Mouse (Mus musculus) layer of hippocampus, postnatal 25 days (tissue): ENCODE measurements at regions not wholly inside any gene's neighbourhood (a gene's known extent, or its start where the extent isn't known, plus 50 kb on each side); places are given as distances from the start of the nearest gene placed in this dataset.
A peak's percentile ranks its signal among the peaks of the same experiment; 100 is the strongest.

Experiments
- DNase-seq, 2 experiments: peaks; one replicate each; pipeline ENCODE4 v3.0.0; 2022; ENCODE audit warnings: mixed read lengths in 2 of 2, low spot score in 1 of 2; ENCODE audit errors: extremely low spot score in 1 of 2

DNA sequence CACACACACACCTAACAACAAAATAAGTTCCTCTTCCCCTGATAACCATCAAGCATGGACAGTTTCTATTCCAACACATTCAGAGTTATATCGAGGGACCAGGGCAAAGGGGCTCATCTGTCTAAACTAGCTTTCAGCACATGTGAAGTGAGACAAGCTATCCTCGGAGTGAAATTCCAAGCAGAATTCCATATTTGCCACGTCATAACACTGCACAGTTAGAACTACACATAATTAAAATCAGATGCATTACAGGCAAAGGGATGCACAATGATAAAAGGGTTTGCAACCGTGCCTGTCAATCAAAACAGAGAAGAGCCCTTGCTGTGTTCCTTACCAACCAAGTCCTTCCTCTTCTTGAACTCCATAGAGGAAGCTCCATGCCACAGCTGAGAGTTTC lies 488.2 kb upstream of the Hs6st1 start:
- DNase-seq = no peak

DNA sequence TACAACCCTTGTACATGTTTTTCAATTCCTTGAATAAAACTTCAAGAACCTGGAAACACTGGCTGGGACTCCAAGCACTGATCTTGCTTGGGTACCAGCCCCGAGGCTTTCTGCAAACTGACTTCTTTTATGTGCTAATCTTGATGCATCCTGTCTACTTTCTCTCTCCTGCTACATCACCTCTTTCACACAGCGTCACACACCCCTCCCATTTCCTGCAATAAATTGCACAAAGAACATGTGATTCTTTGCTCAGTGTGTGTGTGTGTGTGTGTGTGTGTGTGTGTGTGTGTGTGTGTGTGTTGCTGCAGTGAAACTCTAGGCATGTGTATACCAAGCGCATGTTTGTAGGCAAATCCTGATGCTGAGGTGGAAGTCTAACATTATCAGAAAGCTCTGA lies 487.7 kb upstream of the Hs6st1 start:
- DNase-seq = no peak

DNA sequence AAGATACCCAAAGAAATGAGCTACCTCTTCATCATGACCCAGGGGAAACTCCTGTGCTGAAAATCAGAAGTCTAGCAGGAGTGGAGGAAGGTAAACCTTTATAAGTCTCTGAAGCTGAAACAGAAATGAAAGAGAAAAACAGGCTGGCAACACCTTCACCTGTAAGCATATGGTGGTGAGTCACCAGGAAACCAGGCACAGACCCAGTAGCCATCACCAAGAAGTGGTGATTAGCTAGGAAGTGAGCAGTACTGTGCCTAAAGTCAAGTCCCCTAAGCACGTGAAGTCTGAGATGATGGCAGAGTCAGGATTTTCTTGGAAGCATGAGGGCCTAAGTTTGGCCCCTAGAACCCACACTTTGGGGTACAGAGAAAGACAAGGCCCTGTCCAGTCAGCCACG lies 480.3 kb upstream of the Hs6st1 start:
- no peak for DNase-seq

DNA sequence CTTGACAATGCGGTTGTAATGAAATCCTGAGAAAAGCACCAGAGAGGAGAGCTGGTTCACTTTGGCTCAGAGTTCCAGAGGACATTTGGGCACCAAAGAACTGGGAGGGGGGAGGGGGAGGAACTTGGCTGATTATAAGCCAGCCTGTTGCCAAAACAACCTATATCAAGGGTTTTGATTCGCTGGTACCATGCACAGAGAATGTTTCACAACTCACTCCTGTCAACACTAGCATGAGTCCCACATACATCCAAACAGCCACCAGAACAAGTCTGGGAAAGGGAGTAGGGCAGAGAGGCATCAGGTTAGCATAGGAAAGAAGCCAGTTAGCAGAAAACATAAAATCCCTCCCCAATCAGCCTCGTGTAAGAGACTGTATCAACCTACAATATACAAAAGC lies 479.3 kb upstream of the Hs6st1 start:
- no peak for DNase-seq

DNA sequence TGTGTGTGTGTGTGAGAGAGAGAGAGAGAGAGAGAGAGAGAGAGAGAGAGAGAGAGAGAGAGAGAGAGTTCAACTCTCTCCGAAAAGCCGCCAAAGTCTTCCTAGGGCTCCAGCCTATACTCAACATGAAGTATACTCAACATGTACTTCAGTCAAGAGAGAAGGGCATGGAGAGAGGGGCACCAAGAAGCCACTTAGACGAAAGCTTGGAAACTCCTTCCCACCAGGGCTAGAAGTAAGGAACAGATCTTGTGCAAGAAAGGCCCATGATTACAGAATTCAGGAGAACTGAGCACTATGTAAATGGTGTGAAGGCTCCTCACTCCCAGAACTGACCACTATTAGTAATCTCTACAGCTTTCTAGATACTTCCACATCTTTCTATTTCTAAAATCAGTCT lies 467.4 kb upstream of the Hs6st1 start:
- no peak for DNase-seq

DNA sequence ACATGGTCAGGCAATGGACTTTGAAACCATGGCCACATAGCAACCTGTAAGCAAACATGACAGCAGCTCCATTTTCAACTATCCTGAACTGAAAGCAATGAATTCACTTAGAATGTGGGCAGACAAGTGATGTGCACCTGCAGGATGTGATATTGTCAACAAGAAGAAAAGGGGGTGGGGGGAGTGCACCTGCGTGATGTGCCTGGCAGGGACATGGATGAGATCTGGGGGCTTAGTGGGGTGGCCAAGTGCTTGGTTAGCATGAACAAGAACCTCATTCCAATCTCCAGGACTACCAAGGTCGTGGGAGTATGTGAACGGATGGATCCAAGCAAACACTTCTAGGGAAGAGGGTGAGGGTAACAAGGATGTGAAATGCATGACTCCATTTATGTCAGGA lies 453.1 kb upstream of the Hs6st1 start:
- no peak for DNase-seq

DNA sequence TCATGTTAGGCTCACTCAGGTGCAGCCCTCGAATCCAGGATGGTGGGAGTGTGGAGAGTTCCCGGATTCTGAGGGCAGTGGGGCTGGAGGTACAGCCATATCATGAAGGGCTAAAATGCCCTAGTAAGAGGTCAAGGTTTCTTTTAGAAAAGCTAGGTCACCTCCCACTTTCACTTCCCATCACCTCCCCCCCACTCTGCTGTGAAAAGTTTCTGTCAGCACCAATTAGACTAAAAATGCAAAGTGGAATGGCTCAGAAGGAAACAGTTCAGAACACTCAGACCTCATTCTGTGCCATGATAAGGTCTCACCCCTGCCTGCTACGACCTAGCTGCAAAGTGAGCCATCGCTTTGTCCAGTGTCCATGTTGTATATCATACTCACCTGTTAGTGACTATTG lies 448.7 kb upstream of the Hs6st1 start:
- no peak for DNase-seq

DNA sequence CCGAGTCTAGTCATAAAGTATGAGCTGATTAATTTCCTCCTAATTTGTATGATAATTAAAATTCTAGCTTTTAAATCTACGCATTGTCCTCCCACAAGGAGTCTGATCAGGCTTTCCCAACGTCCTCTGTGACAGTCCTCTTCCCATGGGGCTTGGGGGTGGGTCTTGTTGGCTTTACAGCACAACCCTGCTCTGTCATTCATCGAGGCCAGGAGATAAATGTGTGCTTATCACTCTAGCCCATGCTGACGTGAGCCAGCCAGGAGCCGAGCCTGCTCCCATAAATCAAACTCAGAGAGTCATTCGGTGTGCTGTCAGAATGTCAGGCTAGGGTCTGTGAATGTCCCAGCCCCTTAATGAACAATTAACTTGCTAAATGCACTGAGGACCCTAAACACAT lies 425.6 kb upstream of the Hs6st1 start:
- DNase-seq = no peak

DNA sequence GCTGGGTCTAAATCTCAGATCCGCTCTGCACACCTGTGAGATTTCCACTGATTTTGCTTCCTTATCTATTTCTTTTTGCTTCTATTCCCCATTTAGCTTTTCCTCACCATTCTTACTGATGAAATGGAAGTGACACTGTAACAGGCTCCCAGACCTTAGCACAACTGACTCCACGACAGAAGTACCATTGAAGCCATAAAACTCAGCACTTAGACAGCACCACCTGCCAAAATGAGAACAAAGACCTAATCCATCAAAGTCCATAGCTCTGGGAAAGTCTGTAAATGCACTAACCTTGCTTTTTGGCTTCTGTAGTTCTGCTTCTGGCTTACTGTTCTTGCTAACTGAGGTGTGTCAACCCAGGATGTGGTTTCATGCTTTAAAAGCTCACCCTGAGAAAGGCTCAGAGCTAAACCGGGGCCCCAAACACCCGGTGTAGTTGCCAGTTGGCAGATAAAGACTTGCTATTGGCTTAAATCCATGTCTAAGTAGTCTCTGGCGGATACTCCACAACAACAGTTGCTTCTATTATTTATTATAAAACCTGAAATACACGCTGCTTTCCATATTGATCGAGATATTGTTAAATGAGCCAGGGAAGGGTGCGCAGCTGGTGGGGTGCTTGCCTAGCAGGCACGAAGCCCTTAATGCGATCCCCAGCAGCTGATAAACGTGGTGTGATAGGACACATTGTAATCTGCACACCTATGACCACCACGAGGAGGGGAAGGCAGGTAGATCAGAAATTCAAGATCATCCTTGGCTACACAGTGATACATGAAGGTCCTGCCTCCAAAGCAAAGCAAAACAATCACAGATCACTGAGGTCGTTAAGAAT lies 414.9 kb upstream of the Hs6st1 start:
- peak in 1 of 2 experiments; percentile 7 for DNase-seq

DNA sequence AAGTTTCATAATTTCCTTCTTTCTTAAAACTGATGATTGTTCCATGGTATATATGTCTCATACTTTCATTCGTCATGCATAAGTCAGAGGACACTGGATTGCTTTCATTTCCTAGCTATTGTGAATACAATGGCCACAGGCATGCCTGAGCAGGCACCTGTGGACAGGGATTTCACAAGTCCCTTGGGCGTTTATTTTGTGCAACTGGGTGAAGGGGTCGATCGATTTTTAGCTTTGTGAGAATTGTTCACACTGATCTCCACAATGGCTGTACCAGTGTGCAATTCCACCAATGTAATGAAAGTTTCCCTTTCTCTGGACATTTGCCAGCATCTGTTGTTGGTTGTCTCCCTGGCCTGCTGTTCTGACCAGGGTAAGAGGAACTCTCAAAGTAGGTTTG lies 405.2 kb upstream of the Hs6st1 start:
- no peak for DNase-seq

DNA sequence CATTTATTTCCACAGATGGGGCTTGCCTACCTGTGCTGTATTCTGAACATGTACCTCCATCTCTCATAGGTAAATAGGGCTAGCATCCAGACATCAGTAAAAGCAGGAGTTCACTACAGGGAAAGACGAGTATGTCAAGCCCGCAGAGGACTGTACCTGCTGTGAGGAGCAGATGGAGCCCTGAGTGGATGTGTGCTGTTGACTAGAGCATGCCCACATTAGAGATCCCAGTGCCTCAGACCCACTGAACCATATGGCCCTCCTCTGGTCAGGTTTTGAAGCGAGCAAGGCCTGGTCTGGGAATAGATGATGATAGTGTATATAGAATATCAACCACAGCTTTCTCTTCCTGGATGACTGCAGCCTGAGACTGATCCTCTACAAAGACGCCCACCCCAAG lies 394.7 kb upstream of the Hs6st1 start:
- no peak for DNase-seq

DNA sequence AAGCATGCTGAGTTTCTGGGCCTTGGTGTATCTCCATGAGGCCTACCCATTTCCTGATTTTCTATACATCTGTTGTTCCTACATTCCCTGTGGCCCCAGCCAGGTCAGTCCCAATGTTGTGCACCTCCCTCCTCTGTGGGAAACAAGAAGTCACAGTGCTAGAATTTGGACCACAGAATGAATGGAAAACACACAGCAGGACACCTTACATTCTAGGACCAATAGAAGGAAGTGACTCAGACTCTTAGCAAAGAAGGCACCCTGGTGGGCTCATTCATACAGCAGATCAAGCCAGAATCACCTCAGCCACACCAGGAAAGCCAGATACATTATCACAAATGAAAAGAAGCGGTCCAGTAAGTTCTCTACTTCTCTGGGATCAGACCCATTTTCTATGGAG lies 394.2 kb upstream of the Hs6st1 start:
- no peak for DNase-seq

DNA sequence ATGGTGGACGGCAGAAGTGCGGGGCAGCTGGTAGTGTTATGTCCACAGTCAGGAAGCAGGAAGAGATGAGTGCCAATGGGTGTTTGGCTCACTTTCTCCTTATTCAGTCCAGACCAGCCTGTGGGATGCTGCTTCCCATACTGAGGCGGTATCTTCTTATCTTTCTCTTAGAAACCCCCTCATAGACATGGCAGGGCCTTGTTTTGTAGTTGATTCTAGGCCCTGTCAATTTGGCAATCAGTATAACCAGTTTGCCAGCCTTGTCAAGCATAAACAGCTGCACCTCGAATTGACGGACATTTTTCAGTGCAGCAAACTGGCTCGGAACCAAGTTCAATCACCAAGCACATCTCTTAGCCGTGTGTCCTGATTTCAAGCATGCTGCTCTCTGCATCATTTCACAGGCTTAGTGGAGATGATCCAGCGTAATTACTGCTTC lies 385.7 kb upstream of the Hs6st1 start:
- no peak for DNase-seq

DNA sequence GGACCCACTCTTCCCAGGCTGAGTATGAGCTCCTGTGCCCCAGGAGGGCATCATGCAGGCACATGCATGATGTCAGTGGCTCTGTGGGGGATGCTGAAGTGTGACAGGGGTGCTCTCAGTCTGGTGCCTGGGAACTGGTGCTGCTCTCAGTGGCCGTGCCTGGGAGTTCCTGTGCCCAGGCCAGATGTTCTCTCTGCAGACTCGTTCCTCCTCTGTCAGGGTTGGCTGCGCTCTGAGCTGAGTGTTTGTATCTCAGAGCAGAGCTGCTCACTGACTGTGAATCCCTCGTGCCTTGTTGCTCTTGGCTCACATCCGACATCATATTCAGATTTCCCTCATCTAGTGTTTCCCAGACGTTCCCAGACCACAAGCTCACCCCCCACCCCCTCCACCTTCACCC lies 382.5 kb upstream of the Hs6st1 start:
- no peak for DNase-seq

DNA sequence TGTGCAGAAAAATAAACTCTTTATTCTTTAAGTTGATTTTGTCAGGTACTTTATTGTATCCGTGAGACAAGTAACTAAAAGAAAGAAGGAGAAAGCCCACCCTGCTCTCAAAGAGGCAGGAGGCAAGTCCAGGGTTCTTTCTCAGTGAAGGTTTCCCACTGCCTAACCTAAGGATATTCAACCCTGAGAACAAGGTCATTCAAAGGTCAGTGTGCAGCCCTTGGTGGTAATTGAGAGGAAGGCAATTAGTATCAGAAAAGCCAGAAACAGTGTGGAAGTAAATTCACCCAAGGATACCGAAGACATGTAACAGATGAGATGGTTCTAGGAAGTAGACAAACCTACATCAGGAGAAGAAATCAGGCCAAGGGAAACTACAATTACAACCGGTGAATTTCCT lies 373.9 kb upstream of the Hs6st1 start:
- no peak for DNase-seq

DNA sequence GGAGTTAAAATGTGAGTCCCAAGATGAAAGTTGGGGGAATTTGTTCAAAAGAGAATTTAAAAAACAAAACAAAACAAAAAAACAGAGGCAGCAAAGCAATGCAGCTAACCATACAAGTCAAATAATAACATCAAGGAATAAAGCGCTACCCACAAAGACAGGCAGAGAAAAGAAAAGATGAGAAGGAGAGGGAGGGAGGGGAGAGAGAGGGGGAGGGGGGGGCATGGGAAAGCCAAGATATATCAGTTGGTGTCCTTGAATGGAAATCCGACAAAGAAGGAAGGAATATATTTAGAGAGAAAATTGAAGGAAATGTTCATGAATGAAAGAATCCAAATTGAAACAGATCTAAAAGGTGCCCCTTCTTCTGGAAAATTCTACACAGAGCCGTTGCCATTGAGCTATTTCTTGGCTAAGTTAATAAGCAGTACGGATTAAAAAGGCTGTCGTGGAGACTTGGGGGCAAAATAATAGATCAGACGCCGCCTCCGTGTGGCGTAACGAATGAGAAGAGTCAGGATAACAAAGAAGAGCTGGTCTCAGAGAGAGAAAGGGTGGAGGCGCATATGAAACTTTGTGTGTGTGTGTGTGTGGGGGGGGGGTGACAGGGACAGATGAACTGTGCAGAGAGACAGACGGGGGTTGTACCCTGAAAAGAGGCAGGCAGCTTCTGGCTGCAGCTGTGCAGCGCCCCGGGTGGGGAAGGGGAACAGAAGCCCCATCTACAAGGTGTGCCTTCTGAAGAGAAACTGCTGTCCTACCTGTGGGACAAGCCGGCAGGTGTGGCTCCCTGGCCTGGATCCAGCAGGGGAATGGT lies 373.2 kb upstream of the Hs6st1 start:
- DNase-seq = no peak

DNA sequence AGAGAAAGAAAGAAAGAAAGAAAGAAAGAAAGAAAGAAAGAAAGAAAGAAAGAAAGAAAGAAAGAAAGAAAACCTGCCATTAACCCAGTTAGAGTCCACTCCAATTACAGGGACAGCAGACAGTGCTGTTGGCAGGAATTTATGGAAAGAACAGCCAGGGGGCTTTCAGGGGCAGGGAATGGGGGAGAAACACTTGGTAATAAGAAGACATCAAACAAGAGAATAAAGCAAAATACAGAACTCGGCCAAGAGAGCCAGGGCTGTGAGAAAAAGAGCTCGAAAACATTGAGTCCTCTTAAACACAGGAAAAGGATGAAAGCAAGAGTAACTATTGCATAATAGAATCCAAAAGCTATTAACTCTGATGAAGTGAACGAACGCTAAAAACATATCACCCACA lies 371.0 kb upstream of the Hs6st1 start:
- DNase-seq = no peak

DNA sequence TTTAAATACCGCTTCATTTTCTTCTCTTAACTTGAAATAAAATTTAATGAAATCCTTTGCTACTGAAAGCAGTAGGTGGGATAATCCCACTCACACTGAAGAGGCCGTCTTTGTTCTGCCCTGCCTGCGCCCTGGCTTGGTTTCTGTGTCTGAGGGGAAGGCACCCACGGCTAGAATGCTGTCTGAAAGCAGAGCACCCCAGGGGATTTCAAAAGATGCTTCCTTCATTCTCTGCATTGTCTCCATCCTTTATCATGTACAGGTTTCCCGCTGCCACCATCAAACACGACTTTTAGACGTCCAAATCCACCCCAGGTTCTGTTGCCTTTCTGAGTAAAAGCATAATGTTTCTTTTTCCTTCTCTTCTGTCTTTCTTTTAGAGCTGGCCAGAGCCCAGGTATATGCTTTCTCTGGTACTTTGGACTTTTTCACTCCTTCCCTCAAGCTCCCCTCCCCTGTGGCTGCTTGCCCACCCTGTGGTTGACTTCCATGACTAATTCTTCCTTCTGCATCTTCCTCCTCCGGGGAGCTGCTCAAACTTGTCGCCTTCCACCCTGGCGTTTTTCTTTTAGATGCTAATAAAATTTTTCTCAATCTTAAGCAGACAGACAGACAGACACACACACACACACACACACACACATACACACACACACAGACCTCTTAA lies 370.2 kb upstream of the Hs6st1 start:
- no peak for DNase-seq

DNA sequence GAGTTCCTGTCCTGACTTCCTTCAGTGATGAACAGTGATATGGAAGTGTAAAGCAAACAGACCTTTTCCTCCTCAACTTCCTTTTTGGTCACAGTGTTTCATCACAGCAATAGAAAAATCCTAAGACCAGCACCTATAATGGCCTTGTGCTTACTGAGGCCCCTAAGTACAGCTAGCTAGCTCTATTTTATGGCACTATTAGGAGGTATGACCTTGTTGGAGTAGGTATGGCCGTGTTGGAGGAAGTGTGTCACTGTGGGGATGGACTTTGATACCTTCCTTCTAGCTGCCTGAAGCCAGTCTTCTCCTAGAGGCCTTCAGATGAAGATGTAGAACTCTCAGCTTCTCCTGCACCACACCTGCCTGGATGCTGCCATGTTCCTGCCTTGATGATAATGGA lies 365.6 kb upstream of the Hs6st1 start:
- no peak for DNase-seq

DNA sequence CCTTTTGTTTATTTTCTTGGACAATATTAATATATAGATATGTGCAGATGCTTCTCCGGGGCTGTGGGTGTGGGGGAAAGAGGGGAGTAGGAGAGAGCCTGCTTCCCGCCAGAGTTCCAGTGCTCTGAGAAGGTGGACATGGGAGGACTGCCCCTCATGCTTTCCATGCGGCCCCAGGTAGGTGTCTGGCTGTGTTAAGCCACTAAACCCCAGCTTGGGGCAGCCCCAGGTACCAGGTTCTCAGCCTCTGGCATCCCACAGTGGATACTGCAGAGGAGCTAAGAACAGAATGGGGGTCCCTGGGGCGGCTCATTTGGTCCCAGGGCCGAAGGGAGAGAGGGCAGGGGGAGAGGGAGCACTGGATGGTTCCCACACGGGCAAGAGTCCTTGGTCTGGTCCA lies 361.9 kb upstream of the Hs6st1 start:
- DNase-seq = no peak

DNA sequence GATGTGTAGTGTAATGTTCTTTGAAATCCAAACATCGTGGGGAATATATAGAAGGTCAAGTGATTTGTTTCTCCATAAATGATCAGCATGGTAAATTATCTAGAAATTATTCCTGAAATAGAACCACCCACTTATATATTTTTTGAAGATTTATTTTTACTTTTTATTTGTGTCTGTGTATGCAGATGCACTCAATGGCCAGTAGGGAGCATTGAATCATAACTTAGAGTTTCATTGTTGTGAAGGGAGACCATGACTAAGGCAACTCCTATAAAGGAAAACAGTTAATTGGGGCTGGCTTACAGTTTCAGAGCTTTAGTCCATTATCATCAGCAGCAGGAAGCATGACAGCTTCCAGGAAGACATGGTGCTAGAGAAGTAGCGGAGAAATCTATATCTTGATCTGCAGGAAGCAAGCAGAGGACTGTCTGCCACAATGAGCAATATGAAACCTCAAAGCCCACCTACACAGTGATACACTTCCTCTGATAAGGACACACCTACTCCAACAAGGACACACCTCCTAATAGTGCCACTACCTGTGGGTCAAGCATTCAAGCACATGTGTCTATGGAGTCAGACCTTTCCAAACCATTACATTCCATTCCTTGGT lies 359.9 kb upstream of the Hs6st1 start:
- DNase-seq = no peak
